Mouse (Mus musculus): Measurements from ENCODE around the gene Ttc6. TPM values are rescaled to one million over a fixed set of nuclear protein-coding genes. Genes with fewer than 3 reads are reported as not detected.

Ttc6 gene
- 0.21 and 0.35 TPM in 2 replicates for polyA plus RNA-seq (2015; fragmentation: Nextera tagmentation; extraction: Ambion mirVana)

- H3K27ac ChIP-seq = no peak within 1 kb of the TSS
- H3K36me3 ChIP-seq = no peaks in the 10 kb centered on the region
- ATAC-seq (replicated peaks; ENCODE audit: low FRiP score) = no peak
- H3K9ac ChIP-seq = no peak within 1 kb of the TSS
- H3K4me3 ChIP-seq (replicated peaks) = no peak within 1 kb of the TSS
- no peak within 1 kb of the TSS for H3K4me2 ChIP-seq
- 73% methylated on average over 6 of the region's 6 CpGs for WGBS
- no peaks in the 10 kb centered on the region for H3K9me3 ChIP-seq (replicated peaks)
- no peaks in the 10 kb centered on the region for H3K4me1 ChIP-seq
- H3K27me3 ChIP-seq = peaks cover 17% of the 10 kb centered on the region
Observed at GRCm38 (mm10) chr12:57563909-57564308, at the start of gene Ttc6. TSS of gene Ttc6 (plus strand) at chr12:57564113.

- 72% methylated on average over 1 of the region's 1 CpGs for WGBS
- no peak for ATAC-seq (replicated peaks; ENCODE audit: low FRiP score)
- H3K9ac ChIP-seq = no peak overlapping the region
- no peak overlapping the region for H3K4me2 ChIP-seq
- H3K9me3 ChIP-seq (replicated peaks) = no peaks in the 10 kb centered on the region
- no peaks in the 10 kb centered on the region for H3K27me3 ChIP-seq
- no peak overlapping the region for H3K4me3 ChIP-seq (replicated peaks)
- no peaks in the 10 kb centered on the region for H3K36me3 ChIP-seq
- H3K4me1 ChIP-seq = no peaks in the 10 kb centered on the region
- no peak overlapping the region for H3K27ac ChIP-seq
Observed at GRCm38 (mm10) chr12:57514552-57514951, 49.4 kb upstream of the Ttc6 start.

- Histone ChIP-seq H3K4me2 (no peak overlapping the region), H3K4me3 (replicated peaks) (no peak overlapping the region), H3K9me3 (replicated peaks) (no peaks in the 10 kb centered on the region), H3K9ac (no peak overlapping the region), H3K27ac (no peak overlapping the region), H3K36me3 (no peaks in the 10 kb centered on the region), H3K27me3 (no peaks in the 10 kb centered on the region), H3K4me1 (no peaks in the 10 kb centered on the region)
- no peak for ATAC-seq (replicated peaks; ENCODE audit: low FRiP score)
- WGBS = 44% methylated on average over 12 of the region's 12 CpGs
Observed at GRCm38 (mm10) chr12:57515702-57516377, 48.1 kb upstream of the Ttc6 start.

GRCm38 (mm10) chr12:57528335-57528734 lies 35.6 kb upstream of the Ttc6 start:
- Histone ChIP-seq H3K36me3 (no peaks in the 10 kb centered on the region), H3K9me3 (replicated peaks) (no peaks in the 10 kb centered on the region), H3K4me3 (replicated peaks) (no peak overlapping the region), H3K4me1 (no peaks in the 10 kb centered on the region), H3K27me3 (peaks cover 57% of the 10 kb centered on the region), H3K27ac (no peak overlapping the region), H3K9ac (no peak overlapping the region), H3K4me2 (no peak overlapping the region)
- no peak for ATAC-seq (replicated peaks; ENCODE audit: low FRiP score)
- 65% methylated on average over 4 of the region's 4 CpGs for WGBS

- no peaks in the 10 kb centered on the region for H3K36me3 ChIP-seq
- no peak overlapping the region for H3K4me3 ChIP-seq (replicated peaks)
- no peak overlapping the region for H3K4me2 ChIP-seq
- WGBS = 21% methylated on average over 9 of the region's 9 CpGs
- H3K27me3 ChIP-seq = peaks cover 74% of the 10 kb centered on the region
- peaks cover 7% of the 10 kb centered on the region; the same call in 1 of the 2 replicates for H3K4me1 ChIP-seq
- no peak for ATAC-seq (replicated peaks; ENCODE audit: low FRiP score)
- H3K9ac ChIP-seq = no peak overlapping the region
- no peak overlapping the region for H3K27ac ChIP-seq
- no peaks in the 10 kb centered on the region for H3K9me3 ChIP-seq (replicated peaks)
Observed at GRCm38 (mm10) chr12:57530474-57530873, 33.4 kb upstream of the Ttc6 start.

- 0 out of 2 replicates have a peak, but pooled peaks have one; percentile 17 for ATAC-seq (replicated peaks; ENCODE audit: low FRiP score)
- H3K27me3 ChIP-seq = peaks cover 95% of the 10 kb centered on the region
- no peaks in the 10 kb centered on the region for H3K9me3 ChIP-seq (replicated peaks)
- WGBS = 2% methylated on average over 5 of the region's 6 CpGs
- H3K9ac ChIP-seq = no peak overlapping the region
- H3K4me2 ChIP-seq = 0 out of 2 replicates have a peak overlapping the region, but pooled peaks have one; percentile 24
- no peak overlapping the region for H3K27ac ChIP-seq
- H3K36me3 ChIP-seq = no peaks in the 10 kb centered on the region
- H3K4me1 ChIP-seq = peaks cover 22% of the 10 kb centered on the region
- peak overlapping the region; percentile 10; the same call in 1 of the 2 replicates for H3K4me3 ChIP-seq (replicated peaks)
Observed at GRCm38 (mm10) chr12:57534517-57534878, 29.4 kb upstream of the Ttc6 start.

- Histone ChIP-seq H3K36me3 (no peaks in the 10 kb centered on the region), H3K9ac (no peak overlapping the region), H3K4me2 (peak overlapping the region; percentile 24; the same call in 1 of the 2 replicates), H3K27ac (no peak overlapping the region), H3K4me3 (replicated peaks) (peak overlapping the region; percentile 10; the same call in 1 of the 2 replicates), H3K4me1 (peaks cover 22% of the 10 kb centered on the region), H3K27me3 (peaks cover 95% of the 10 kb centered on the region), H3K9me3 (replicated peaks) (no peaks in the 10 kb centered on the region)
- peak; percentile 71 for ATAC-seq (replicated peaks; ENCODE audit: low FRiP score)
- under 1% methylated on average over 38 of the region's 39 CpGs for WGBS
Observed at GRCm38 (mm10) chr12:57534879-57535611, 28.9 kb upstream of the Ttc6 start.

GRCm38 (mm10) chr12:57536056-57536908 lies 27.6 kb upstream of the Ttc6 start:
- H3K4me3 ChIP-seq (replicated peaks) = no peak overlapping the region
- no peaks in the 10 kb centered on the region for H3K9me3 ChIP-seq (replicated peaks)
- H3K27me3 ChIP-seq = peaks cover 91% of the 10 kb centered on the region
- H3K4me2 ChIP-seq = no peak overlapping the region
- ATAC-seq (replicated peaks; ENCODE audit: low FRiP score) = no peak
- no peak overlapping the region for H3K27ac ChIP-seq
- peaks cover 22% of the 10 kb centered on the region for H3K4me1 ChIP-seq
- H3K36me3 ChIP-seq = no peaks in the 10 kb centered on the region
- no peak overlapping the region for H3K9ac ChIP-seq
- WGBS = 2% methylated on average over 25 of the region's 25 CpGs

- H3K9me3 ChIP-seq (replicated peaks) = no peaks in the 10 kb centered on the region
- no peak overlapping the region for H3K27ac ChIP-seq
- H3K9ac ChIP-seq = no peak overlapping the region
- H3K36me3 ChIP-seq = no peaks in the 10 kb centered on the region
- no peak overlapping the region for H3K4me3 ChIP-seq (replicated peaks)
- WGBS = 4% methylated on average over 11 of the region's 11 CpGs
- H3K4me1 ChIP-seq = peaks cover 23% of the 10 kb centered on the region
- H3K4me2 ChIP-seq = no peak overlapping the region
- H3K27me3 ChIP-seq = peaks cover 91% of the 10 kb centered on the region
- ATAC-seq (replicated peaks; ENCODE audit: low FRiP score) = no peak
Observed at GRCm38 (mm10) chr12:57536909-57537670, 26.8 kb upstream of the Ttc6 start.

- 2% methylated on average over 21 of the region's 21 CpGs for WGBS
- Histone ChIP-seq H3K4me1 (peaks cover 32% of the 10 kb centered on the region), H3K27ac (no peak overlapping the region), H3K9me3 (replicated peaks) (no peaks in the 10 kb centered on the region), H3K27me3 (peaks cover 91% of the 10 kb centered on the region), H3K4me2 (peak overlapping the region; percentile 57), H3K36me3 (no peaks in the 10 kb centered on the region), H3K4me3 (replicated peaks) (peak overlapping the region; percentile 35), H3K9ac (no peak overlapping the region)
- ATAC-seq (replicated peaks; ENCODE audit: low FRiP score) = no peak
Observed at GRCm38 (mm10) chr12:57537791-57538587, 25.9 kb upstream of the Ttc6 start.
